Mouse (Mus musculus): Measurements from ENCODE around the gene Tac2.
A peak's percentile ranks its signal among the peaks of the same experiment; 100 is the strongest.

The Tac2 gene

DNA sequence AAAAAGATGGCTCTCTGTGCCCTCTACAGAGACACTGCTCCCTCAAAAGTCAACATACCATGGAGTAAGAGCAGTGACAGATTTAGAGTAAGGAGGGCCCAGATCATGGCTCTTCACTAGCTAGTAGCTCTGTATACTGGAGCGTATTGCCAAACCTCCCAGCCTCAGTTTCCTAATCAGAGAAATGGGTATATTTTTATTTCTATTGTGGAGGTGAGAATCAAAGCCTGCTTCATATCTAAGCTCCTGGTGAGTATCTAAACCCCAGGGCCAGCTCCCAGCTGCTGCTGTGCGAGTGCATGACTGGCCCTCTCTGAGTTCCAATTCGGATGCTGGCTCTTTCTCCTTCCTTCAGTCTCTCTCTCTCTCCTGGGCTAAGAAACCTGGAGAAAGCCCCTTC, at the start of gene Tac2:
Tac2 (plus strand) TSS at position 301 of the 400 bp plus-strand sequence.
- DNase-seq (ENCODE audit: inconsistent ontology term): no peak

DNA sequence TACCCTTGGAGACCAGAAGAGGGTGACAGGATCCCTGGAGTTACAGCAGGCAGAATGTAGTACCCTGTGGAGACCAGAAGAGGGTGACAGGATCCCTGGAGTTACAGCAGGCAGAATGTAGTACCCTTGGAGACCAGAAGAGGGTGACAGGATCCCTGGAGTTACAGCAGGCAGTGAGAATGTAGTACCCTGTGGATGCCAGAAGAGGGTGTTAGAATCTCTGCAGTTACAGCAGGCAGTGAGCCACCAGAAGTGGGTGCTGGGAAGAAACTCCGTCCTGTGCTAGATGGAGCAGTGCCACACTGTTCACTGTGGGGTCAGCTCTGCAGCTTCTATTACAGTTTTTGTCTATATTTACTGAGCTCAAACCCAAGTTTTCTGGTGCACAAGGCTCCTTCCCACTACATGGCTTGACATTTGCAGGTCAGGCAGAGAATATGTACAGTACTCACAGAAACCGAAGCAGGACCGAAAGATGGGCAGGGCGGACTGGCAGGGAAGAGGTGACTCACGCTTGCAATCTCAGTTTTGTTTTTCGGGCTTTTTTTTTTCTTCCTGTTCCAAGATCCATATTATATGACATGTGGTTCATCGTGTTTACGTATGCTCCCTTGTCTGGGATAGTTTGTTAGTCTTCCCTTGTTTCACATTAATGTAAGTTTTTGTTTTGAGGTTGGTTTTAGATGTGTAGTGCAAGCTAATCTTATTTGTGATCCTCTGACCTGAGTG, 49.3 kb upstream of the Tac2 start:
- DNase-seq (ENCODE audit: inconsistent ontology term): peak; percentile 82

DNA sequence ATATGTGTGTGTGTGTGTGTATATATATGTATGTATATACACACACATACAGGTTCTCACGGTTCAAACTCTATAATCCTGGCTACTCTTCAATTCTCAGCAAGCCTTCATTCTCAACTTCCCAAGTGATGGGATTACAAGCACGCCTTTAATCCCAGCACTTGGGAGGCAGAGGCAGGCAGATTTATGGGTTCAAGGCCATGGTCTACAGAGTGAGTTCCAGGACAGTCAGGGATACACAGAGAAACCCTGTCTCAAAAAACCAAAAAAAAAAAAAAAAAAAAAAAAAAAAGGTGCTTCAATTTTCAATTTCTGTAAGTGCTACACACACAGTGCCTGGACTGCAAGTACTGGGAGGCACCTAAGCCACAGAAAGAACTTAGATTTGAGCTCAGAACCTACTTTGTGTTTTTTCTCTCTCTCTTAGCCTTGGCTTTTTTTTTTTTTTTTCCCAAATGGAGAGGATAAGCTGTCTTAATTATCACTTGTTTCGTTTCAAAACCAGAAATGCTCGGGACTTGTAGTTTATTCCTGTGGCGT, 48.3 kb upstream of the Tac2 start:
- DNase-seq (ENCODE audit: inconsistent ontology term): no peak

DNA sequence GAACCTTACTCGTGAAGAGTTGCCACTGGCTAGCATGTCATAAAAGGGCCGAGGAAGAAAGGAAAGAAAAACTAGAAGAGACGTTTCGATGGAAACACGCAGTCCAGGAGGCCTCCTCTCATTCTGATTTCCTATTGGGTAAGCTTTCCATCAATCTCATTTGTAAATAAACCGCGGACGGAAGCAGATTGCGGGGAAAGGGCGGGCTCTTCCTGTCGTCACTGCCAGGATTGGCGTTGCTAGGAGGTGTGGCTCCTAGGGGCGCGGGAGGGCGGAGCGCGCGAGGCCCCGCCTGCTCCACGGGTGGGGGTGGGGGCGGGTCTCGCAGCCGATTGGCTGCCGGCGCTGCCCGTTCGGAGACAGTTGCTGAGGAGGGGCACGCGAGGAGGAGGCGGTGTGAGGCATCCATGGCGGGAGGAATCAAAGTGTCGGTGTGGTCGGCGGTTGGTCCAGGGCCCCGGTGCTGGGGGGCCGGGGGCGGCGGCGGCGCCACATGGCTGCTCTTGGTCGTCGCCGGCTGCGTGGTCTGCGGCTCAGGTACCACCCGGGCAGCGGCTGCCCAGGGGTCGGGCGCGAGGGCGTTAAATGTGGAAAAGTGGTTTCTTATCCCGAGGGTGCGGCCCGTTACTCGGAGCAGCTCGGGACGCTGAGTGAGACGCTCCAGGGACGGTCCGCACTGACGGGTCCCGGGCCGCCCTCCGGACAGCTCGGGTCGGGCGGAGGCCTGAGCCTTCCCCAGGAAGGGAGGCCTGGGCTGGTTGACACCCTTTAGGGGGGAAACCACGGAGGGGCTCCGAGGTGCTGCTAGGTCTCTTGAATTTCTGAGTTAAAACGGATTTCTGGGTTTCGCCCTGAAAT, 47.4 kb upstream of the Tac2 start:
- DNase-seq (ENCODE audit: inconsistent ontology term): peak; percentile 99

DNA sequence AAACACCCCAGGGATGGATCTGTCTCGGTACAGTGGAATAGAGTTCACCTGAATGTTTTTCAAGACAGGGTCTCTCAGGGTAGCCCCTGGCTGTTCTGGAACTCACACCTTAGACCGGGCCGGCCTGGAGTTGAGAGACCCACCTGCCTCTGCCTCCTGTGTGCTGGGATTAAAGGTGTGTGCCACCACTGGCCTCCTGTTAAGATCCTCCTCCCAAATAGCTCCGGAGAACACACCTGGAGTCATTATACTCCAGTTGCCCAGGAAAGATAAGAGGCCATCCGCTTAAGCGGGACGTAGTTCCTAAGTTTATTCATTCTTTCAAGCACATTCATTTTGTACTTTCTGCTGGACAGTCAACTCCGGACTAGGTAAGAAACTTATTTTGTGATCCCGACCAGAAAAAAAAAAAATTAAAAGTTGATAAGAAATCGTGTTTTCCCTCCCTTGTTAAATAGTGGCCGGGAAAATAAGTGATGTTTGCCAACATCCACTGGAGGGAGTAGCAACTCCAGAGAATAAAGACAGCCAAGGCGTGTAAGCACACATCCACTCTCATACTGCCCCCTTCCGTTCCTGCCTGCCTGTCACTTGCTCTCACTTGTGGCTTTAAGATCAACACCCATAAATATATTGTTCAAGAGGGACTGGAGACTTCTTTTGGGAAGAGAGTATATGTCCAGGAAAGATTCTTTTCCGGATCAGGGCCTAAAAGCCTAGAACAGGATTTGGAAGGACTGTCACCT, 46.5 kb upstream of the Tac2 start:
- DNase-seq (ENCODE audit: inconsistent ontology term): peak; percentile 73

DNA sequence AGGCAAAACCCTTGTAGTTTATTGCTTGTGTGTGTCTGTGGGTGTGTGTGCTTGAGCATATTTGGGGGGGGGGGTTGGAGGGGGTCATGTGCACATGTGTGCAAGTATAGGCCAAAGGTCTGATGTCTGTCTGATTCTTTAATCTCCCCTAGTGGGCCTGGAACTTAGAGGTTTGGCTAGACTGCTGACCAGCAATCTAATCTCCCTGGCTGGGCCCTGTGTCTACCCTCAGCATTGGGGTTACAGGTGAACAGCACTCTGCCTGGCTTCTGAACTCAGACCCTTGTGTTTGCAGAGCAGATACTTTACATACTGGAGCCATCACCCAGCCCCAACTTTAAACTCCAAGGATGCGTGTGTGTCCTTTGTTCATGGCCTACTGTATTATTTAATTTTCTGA, 45.1 kb upstream of the Tac2 start:
- no peak for DNase-seq (ENCODE audit: inconsistent ontology term)

DNA sequence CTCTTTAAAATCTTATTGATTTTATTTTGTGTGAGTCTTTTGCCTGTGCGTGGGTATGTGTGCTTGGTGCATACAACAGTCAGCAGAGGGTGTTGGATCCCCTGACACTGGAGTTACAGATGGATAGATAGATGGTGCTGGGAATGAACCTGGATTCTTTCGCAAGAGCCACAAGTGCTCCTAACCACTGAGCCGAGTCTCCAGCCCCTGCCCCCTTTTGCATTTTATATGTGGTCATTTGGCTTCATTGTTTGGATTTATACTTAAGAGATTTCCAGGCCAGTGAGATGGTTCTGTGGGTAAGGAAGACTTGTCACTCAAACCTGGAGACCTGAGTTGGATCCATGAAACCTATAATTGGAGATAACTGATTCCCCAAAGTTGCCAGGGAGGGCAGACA, 44.4 kb upstream of the Tac2 start:
- no peak for DNase-seq (ENCODE audit: inconsistent ontology term)

DNA sequence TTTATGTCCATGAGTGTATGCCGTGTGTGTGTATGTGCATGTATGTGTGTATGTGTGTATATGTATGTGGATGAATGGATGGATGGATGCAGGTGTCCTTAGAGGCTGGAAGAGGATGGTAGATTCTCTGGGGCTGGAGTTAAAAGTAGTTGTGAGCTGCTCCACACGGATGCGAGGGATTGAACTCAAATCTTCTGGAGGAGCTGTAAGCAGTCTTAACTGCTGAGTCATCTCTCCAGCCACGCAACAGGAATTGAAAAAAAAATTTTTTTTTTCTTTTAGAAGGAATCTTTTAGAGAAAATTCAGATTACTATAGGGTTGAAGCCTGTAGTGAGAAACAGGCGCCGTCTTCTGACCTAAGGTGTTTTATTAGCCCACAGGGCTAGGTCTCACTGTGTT, 41.4 kb upstream of the Tac2 start:
- DNase-seq (ENCODE audit: inconsistent ontology term): no peak

DNA sequence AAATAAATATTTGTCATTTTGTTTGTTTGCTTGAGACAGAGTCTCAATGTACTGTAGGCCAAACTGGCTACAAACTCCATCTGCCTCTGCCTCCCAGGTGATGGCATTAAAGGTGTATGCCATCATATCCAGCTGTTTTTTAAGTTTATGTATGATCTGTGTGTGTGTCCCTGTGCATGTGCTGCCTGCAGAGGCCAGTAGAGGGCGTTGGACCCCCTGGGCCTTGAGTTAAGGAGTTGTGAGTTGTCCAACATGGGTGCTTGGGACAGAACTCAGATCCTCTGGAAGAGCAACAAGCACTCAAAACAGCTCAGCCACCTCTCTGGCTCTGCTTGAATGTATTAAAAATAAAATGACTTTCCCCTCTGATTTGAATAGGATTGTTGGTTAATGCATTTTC, 33.2 kb upstream of the Tac2 start:
- no peak for DNase-seq (ENCODE audit: inconsistent ontology term)

DNA sequence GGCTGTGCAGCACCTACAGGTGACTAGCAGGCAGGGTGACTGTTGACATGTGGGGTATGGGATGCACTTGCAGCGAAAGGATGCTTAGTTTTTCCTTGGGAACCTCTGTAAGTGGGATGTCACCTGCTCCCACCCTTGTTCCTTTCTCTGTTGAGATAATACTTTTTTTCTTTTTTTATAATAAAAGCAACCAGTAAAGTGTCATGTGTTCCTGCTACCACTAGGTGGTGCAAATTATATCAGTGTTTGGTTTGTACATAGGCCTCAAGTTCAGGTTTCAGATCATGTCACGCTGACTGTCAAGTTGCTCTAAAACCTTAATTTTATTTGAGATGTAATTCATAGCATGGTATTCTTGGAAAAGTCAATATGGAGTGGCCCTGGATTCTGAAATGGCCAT, 29.6 kb upstream of the Tac2 start:
- peak; percentile 15 for DNase-seq (ENCODE audit: inconsistent ontology term)

DNA sequence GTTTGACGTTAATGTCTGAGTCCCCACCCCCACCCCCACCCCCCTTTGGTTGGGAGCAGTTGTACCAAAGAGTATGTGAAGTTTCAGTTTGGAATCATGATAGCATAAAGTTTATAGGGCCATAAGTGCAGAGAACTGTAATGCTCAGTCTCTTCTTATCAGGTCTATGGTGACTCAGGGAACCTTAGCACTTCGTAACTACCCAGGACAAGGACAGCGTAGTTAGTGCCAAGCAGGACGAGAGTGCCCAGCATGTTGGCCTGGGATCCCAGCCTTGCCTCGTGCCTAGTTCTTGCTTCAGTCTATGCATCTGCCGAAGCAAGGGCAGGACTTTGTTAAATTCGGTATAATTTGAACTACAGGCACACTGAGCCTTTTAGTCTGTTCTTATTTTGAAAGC, 28.5 kb upstream of the Tac2 start:
- DNase-seq (ENCODE audit: inconsistent ontology term): no peak

DNA sequence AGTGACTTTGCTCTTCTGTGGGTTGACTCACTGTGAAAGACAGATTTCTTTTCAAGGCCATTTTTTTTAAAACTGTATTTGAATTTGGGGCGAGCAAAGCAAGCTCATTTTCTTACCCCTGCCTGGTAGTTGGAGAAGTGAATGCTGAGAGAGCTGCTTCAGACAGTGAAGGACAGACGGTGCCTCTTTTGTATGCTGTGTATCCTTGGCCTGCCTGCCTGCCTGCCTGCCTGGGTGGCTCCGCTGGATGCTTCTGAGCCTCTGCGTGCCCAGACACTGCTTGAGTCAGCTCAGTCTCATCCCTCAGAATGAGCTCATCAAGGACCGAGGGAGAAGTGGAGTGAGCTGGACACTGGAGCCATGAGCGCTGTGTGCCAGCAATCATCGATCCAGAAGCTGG, 25.3 kb upstream of the Tac2 start:
- DNase-seq (ENCODE audit: inconsistent ontology term): no peak

DNA sequence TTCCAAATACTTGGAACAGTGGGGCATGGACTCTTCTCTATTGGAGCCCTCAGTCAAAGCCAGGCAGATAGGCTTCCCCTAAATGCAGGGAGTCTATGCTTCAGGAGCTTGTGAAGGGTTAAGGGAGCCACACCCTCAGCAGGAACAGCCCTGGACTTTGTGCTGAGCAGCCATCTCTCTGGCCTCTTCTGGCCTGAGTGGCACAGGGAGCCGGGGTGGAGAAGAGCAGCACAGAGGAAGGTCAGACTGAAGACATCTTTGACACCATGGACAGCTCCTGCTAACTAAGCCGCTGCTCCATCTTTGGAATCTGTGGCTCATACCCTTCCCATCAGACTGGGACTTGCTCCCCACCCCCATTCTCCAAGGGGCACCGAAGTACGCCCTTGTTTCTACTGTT, 21.0 kb upstream of the Tac2 start:
- no peak for DNase-seq (ENCODE audit: inconsistent ontology term)

DNA sequence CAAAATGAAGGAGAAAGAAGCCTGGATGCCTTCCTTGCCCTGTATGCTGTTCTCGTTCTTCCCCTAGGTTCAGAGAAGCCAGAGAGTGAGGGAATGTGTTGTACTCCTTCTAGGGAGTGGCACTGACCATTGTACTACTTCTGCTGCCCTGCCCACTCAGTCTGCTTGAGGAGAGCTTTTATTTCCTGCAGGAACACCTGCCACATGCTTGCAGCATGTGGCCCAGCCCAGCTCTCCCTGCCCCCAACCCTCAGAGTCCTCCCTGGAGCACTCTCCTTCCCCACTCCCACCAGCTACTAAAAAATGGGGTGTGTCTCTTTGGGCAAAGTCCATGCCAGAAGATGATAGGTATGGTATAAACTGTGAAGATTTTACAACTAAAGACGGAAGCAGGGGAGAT, 20.0 kb upstream of the Tac2 start:
- DNase-seq (ENCODE audit: inconsistent ontology term): no peak

DNA sequence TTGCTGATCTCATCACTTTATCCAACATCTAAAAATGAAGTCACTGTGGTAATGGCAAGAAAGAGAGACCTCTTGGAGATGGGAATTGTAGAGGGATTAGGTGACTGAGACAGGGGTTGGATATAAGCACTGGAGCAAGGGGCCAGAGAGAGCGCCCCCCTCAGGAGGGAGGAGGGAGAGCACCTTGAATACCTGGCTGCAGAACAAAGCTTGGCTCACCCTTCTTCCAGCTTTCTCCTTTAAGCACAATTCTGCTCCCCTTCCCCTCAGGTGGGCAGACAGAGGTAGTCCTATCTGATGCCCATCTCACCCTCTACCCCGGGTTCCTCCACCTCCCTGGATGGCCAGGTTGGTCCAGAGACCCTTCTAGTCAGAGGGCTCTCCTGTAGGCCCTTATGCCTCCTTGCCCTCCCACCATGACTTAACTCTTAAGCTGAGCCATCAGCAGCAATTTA, 19.5 kb upstream of the Tac2 start, which contains the start of gene Myo1a:
Myo1a (plus strand) TSS at position 405 of the 455 bp plus-strand sequence.
- no peak for DNase-seq (ENCODE audit: inconsistent ontology term)

DNA sequence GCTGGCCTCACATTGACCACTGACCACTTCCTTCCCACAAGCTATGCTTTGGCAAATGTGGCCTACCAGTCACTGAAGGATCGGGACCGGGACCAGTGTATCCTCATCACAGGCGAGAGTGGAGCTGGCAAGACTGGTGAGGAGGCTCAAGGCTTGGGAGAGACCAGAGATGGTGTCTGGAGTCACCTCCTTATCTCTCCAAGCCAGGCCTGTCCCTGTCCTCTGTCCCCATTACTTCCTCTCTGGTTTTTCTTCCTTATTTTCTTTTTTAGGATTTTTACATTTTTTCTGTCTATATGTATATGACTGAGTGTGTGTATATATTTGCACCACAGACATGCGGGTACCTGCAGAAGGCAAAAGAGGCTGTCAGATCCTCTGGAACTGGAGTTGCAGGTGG, 18.5 kb upstream of the Tac2 start:
- DNase-seq (ENCODE audit: inconsistent ontology term): no peak

DNA sequence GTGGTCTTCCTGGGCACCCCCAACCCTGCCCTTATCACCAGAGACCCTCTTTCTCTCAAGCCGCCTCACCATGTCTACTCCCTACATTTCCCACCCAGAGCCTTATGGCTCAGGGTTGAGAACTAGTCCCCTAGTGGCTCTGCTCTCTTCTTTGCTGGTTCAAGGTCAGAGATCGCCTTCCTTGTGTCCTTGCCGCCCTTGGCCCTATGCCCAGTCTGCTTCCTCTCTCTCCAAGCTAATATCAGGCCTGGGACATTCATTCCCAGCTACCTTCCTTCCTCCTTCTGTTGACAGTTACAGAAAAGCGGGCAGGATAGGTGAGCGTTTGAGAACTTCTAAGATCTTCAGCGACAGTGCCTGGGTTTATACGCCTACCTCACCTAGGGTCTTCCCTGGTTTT, 16.6 kb upstream of the Tac2 start:
- no peak for DNase-seq (ENCODE audit: inconsistent ontology term)

DNA sequence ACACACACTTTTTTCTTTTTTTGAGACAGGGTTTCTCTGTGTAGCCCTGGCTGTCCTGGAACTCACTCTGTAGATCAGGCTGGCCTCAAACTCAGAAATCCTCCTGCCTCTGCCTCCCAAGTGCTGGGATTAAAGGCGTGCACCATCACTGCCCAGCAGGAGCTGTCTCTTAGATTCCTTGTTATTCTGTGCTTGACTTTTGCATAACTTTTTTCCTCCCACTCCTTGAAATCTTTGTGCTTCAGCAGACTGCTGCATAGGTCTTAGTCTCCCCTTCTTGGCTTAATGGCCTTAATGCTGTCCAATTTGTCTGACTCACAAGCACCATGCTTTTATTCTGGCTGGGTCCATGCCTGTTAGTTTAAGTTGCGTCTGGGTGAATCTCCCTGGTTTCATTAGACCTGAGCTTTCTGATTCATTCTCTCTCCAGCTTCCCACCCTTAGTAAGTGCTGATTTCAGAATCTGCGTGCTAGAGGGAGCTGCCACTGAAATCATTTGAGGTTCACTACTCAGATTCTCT, 15.4 kb upstream of the Tac2 start:
- no peak for DNase-seq (ENCODE audit: inconsistent ontology term)

DNA sequence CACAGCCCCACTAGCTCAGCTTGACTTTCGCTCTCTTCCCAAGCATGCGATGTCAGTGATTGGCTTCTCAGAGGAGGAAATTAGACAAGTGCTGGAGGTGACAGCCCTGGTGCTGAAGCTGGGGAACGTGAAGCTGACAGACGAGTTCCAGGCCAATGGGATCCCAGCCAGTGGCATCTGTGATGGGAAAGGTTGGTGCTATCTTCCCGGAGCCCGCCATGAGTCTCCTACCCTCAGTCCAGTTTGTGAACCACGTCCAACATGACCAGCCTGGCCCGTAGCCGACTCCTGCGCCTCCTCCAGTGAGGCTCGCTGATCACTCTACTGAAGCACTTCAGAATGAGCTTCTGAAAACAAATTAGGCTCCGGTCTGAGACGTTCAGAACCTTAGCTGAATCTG, 13.9 kb upstream of the Tac2 start:
- DNase-seq (ENCODE audit: inconsistent ontology term): no peak

DNA sequence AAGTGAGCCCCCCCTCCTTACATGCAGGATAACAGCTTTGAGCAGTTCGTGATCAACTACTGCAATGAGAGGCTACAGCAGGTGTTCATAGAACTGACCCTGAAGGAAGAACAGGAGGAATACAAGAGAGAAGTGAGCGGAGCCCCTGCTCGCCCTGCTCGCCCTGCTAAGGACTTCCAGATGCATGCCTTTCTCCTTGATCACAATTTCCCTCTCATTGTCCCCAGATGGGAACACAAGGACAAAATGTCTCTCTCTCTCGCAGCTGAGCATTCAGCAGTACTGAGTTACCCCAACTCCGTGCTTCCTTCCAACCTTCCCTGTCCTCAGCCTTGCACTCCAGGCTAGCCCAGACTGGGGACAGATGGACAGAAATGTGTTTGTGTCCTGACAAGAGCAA, 11.5 kb upstream of the Tac2 start:
- no peak for DNase-seq (ENCODE audit: inconsistent ontology term)

DNA sequence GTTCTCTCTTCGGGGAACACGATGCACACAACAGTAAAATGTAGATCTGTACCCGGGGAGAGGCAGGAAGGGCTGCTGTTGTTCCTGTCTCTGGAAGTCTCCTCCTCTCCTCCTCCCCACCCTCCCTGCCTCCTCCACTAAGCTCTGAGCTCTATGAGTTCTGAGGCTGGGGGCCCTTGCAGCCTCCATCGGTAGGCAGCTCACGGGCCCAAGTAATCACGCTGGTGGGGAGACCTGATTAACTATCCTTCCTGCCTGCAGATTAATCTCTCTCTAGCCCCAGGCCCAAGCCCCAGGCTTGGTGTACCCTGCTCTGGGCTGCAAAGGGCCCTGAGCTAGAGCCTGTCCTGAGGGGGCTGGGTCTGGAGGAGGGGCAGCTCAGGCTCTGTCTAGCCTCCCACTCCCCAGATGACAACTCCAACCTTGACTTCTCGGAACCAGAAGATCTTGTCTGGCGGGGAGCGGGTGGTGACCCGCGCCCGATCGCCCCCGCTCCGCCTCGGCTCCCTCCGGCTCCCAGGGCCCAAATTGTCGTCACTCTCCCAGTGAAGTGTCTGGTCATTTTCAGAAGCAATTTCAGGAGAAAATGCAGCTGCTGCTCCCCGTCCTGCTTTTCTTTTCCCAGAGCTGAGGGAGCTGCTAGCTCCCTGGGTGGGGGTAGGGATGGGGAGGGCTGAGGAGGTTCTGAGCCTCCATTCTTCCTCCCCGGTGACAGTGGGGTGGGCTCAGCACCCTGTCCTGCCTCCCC, 2.4 kb upstream of the Tac2 start:
- DNase-seq (ENCODE audit: inconsistent ontology term): no peak

Measured in Muller cell, postnatal 12 days (primary cell).